Mouse (Mus musculus) erythroblast, embryonic 14.5 days (primary cell): ENCODE measurements around the gene Wwox. TPM values are rescaled to one million over a fixed set of nuclear protein-coding genes. Genes with fewer than 3 reads are reported as not detected.

Experiments used
- H3K27me3 ChIP-seq: 2 replicates; pipeline ENCODE4 v1.6.1; 2012; ENCODE audit warnings: inconsistent platforms; ENCODE audit not compliant: control insufficient read depth
- H3K36me3 ChIP-seq: 2 replicates; pipeline ENCODE4 v1.6.1; 2012; ENCODE audit warnings: mild to moderate bottlenecking, inconsistent platforms; ENCODE audit not compliant: control insufficient read depth
- H3K4me1 ChIP-seq: 2 replicates; pipeline ENCODE4 v1.6.1; 2012; ENCODE audit warnings: inconsistent platforms; ENCODE audit not compliant: control insufficient read depth
- H3K4me3 ChIP-seq: replicated peaks from 2 replicates; pipeline ENCODE3; 2012; ENCODE audit warnings: moderate library complexity, mild to moderate bottlenecking, inconsistent platforms
- H3K9me3 ChIP-seq: 2 replicates; pipeline ENCODE4 v1.6.1; 2012; ENCODE audit warnings: low read length, inconsistent platforms, mixed read lengths; ENCODE audit not compliant: control insufficient read depth
- GATA1 ChIP-seq: IDR thresholded peaks from 2 replicates; pipeline ENCODE4 v1.6.1; 2012; ENCODE audit warnings: low read length, inconsistent platforms, mixed read lengths
- TAL1 ChIP-seq: IDR thresholded peaks from 3 replicates; pipeline ENCODE4 v1.6.1; 2012; ENCODE audit warnings: low read length, inconsistent platforms, mixed read lengths
- polyA plus RNA-seq: library from polyadenylated mRNA; stranded (reverse); fragments of >175 nt; gene quantifications from 2 replicates; pipeline ENCODE4 v1.2.3, GENCODE M21; 2012

The Wwox gene
- polyA plus RNA-seq, 1 experiment = 0.18 TPM

DNA sequence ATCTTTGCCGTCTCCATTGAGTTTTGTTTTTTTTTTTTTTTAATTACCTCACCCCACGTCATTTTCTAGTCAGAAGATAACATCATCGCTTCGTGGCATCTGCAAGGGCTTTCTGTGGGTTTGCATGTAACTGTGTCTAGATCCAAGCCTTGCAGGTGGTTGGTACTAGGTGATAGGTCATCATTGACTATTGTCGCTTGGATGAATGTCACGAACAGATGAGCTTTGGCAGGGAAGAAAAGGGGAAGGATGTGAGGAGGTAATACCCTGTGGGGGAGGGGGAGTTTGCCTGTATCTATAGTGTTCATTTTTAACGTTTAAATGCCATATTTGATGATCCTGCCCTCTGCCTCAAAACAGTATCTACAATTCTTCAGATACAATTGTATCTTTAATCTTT, 223.6 kb downstream of the Wwox start:
- TF ChIP-seq TAL1 (no peak), GATA1 (no peak)
- Histone ChIP-seq H3K4me1 (no peaks in the 10 kb centered on the region), H3K27me3 (no peaks in the 10 kb centered on the region), H3K9me3 (no peaks in the 10 kb centered on the region; the same call in 1 of the 2 replicates), H3K4me3 (no peak overlapping the region), H3K36me3 (no peaks in the 10 kb centered on the region)

DNA sequence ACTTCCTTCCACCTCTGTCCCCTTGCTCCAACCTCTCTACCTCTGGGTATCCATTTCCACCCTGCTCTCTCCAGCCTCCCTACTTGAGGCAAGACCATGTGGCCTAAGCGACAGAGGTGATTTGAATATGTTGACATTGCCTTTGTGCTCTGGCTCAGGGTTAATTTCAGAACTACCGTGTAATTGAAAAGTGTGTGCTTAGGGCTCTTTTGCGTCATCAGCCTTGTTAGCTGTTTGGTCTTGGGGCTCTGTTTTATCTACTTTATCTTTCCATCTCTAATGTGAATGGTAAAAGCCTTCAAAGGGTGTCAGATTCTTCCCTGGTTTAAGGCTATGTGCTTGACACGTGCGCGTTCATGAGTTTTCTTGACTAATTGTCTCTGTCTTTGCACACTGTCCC, 226.1 kb downstream of the Wwox start:
- H3K36me3 ChIP-seq = no peaks in the 10 kb centered on the region
- TF ChIP-seq GATA1 (no peak), TAL1 (no peak)
- H3K4me3 ChIP-seq = no peak overlapping the region
- H3K9me3 ChIP-seq = no peaks in the 10 kb centered on the region
- no peaks in the 10 kb centered on the region for H3K27me3 ChIP-seq
- no peaks in the 10 kb centered on the region for H3K4me1 ChIP-seq

DNA sequence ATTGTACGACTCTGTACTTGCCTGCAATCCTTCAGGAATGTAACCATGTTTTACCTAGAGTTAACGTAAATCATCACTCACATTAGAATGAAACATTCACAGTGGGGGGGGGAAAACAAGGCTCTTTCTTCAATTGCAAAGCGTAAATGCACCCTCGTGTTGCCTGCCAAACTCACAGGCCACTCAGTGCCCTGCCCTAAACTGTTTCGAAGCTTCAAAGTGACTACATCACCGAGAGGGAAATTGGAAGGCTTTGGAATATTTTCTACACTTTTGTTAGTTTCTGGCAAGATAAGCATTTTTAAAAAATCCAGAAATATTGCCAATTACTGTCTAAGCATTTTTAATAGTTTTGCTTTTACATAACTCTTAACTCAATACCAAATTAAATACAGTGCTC, 231.3 kb downstream of the Wwox start:
- Histone ChIP-seq H3K9me3 (peaks cover 5% of the 10 kb centered on the region), H3K36me3 (no peaks in the 10 kb centered on the region), H3K4me1 (no peaks in the 10 kb centered on the region), H3K4me3 (no peak overlapping the region), H3K27me3 (no peaks in the 10 kb centered on the region)
- TF ChIP-seq GATA1 = no peak

DNA sequence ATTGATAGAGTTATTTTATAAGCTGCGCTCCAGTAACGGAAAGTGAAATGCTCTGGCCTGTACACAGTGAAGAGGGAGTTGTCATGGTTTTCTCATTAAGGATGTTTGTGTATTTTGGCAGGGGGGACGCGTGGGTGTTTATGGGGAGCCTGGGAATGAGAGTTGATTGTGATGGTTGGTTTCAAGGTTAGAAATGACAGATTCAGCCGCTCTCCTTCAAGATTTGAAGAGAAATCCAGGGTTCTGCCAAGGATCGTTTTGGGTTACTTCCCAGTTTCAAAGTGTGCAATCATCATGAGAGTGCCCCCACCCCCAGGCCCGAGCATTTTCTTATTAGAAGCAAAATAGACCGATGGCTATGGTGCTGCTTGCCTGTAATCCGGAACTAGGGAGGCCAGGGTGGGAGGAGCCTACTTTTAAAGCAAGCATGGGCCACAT, 231.8 kb downstream of the Wwox start:
- H3K4me1 ChIP-seq = no peaks in the 10 kb centered on the region
- H3K9me3 ChIP-seq = peaks cover 5% of the 10 kb centered on the region

DNA sequence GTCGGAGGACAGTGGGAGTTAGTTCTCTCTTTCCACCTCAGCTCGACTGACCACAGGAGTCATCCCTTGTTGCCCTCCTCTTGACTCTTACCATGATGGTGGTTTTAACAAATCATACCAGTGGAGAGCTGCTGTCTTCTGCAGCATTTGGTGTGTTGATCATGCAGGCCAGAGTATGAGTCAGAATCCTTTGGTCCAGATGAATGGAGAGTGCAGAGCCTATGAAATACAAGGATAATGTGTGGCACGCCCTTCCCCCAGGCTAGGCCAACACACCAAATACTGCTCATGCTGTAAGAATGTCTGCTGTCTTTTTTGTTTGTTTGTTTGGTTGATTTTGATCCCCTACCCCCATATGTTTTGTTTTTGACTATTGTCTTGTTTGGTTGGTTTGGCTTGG, 234.0 kb downstream of the Wwox start:
- peaks cover 5% of the 10 kb centered on the region for H3K9me3 ChIP-seq
- no peaks in the 10 kb centered on the region for H3K4me1 ChIP-seq
- no peaks in the 10 kb centered on the region for H3K27me3 ChIP-seq
- TF ChIP-seq TAL1 = no peak
- TF ChIP-seq GATA1 = no peak
- H3K4me3 ChIP-seq = no peak overlapping the region
- H3K36me3 ChIP-seq = no peaks in the 10 kb centered on the region

More for the DNA sequence above, 231.8 kb downstream of the Wwox start:
- Histone ChIP-seq H3K4me3 (no peak overlapping the region), H3K27me3 (no peaks in the 10 kb centered on the region), H3K36me3 (no peaks in the 10 kb centered on the region)
- TF ChIP-seq GATA1 (no peak), TAL1 (no peak)

DNA sequence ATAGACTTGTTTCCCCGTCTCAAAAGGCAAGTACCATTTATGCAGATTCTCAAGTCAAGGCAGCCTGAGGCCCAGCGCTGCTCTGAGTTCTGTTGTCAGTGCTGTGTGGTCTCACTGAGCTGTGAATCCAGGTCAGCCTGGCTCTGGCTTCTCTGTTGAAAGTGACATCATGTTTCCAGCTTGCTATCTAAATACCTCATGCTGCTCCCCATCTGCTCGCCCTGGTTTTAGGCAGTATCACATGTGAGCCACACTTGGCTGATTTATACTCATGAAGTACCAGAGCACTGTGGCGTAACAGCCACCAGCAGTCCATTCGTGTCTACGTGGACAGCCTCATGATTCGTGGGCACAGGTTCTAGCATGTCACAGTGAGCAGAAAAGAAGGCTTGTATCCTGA, 235.7 kb downstream of the Wwox start:
- H3K9me3 ChIP-seq = peaks cover 5% of the 10 kb centered on the region
- TF ChIP-seq GATA1 (no peak), TAL1 (no peak)
- no peaks in the 10 kb centered on the region for H3K4me1 ChIP-seq
- no peak overlapping the region for H3K4me3 ChIP-seq
- no peaks in the 10 kb centered on the region for H3K36me3 ChIP-seq
- H3K27me3 ChIP-seq = no peaks in the 10 kb centered on the region

DNA sequence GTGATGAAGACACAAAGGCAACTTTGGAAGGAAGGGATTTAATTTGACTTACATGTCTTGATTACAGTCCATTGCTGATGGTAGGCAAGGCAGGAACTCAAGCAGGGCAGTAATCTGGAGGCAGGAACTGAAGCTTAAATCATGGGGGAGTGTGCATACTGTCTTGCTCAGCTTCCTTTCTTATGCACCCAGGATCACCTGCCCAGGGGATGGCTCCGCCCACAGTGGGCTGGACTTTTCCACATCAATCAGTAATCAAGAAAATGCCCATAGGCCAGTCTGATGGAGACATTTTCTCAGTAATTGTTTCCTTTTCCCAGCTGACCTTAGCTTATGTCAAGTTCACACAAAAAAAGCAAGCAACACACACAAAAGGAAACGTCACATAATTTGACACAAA, 237.5 kb downstream of the Wwox start:
- no peaks in the 10 kb centered on the region for H3K36me3 ChIP-seq
- no peaks in the 10 kb centered on the region for H3K27me3 ChIP-seq
- TF ChIP-seq TAL1 (no peak), GATA1 (no peak)
- peaks cover 5% of the 10 kb centered on the region for H3K9me3 ChIP-seq
- no peaks in the 10 kb centered on the region for H3K4me1 ChIP-seq
- H3K4me3 ChIP-seq = no peak overlapping the region

DNA sequence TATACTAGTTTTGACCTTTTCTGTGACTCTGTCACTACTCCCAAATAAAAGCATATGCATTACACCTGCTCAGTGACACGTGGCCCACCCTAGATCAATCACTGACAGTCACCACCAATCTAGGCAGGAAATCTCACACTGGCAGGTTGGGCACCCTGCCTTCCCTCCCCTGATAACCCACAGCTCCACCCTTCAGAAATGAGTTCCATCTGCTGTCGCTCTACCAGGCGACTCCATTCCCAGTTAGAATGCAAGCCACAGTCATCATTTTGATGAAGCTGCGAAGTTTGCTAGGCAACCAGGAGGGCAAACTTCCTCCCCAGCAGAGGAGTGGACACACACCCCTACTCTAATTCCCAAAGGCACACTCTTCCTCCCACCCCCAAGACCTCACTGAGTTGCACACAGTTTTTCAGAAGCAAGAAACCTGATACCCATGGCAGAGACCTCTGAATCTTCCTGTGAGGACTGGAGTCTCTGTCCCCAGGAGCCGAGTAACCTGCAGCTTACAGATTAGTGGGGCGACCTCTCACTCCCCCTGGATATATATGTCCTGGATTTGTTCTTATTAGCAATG, 238.2 kb downstream of the Wwox start:
- Histone ChIP-seq H3K36me3 (no peaks in the 10 kb centered on the region), H3K27me3 (no peaks in the 10 kb centered on the region), H3K4me1 (no peaks in the 10 kb centered on the region), H3K4me3 (no peak overlapping the region), H3K9me3 (peaks cover 6% of the 10 kb centered on the region)
- TF ChIP-seq TAL1 (no peak), GATA1 (no peak)

DNA sequence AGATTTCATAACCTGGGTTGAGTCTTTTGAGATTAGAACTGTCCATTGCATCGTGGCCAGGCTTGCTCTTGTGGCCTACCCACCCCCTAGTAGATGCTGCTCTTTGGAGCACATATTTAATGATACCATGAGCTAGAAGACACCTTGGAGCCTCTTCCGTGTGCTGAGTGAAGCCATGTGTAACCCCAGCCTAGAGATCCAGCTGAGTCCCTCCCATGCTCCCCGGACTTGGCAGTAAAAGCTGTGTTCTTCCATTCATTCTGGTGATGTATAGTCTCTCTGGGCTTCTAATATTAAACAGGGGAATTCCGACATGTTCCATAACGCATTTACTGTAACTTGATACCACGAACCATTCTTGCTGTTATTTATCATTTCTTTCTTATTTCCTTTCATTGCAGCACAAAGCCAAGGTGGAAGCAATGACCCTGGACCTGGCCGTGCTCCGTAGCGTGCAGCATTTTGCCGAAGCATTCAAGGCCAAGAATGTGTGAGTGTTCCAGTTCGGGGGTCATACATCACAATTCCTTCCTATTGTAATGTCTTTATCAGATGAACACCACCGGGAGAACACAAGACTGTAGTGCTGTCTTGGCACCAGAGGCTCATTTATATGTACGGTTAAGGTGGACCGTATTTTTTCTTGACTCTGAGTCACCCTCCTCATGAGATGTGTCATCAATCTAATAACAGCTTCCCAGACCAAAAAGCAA, 240.1 kb downstream of the Wwox start:
- Histone ChIP-seq H3K36me3 (no peaks in the 10 kb centered on the region), H3K9me3 (peaks cover 7% of the 10 kb centered on the region; the same call in 1 of the 2 replicates)
- no peak for TF ChIP-seq TAL1
- no peak for TF ChIP-seq GATA1

DNA sequence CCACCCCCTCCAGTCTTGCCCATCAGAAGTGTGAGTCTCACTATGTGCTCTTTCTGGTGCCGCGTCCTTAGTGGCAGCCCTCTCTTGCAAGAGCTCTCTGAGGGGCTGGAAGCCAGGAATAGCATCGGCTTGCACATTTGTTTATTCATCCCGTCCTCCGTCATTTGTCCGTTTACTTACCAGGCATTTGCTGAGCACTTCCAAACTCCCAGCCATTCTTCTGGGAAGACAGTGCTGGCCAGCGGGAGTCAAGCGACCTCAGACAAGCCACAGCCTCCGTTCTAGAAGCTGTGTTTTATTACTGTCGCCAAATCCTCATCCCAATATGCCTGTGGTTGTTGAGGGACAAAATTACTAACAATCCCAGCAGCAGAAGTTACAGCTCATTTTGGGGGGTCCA, 241.7 kb downstream of the Wwox start:
- no peaks in the 10 kb centered on the region for H3K4me1 ChIP-seq
- no peak for TF ChIP-seq TAL1
- TF ChIP-seq GATA1 = no peak
- H3K27me3 ChIP-seq = no peaks in the 10 kb centered on the region
- H3K9me3 ChIP-seq = peaks cover 7% of the 10 kb centered on the region; the same call in 1 of the 2 replicates
- H3K36me3 ChIP-seq = no peaks in the 10 kb centered on the region
- H3K4me3 ChIP-seq = no peak overlapping the region

More for the DNA sequence above, 240.1 kb downstream of the Wwox start:
- no peaks in the 10 kb centered on the region for H3K4me1 ChIP-seq
- H3K27me3 ChIP-seq = no peaks in the 10 kb centered on the region
- H3K4me3 ChIP-seq = no peak overlapping the region
